Mouse (Mus musculus) forebrain, embryonic 15.5 days (tissue): ENCODE measurements around the gene Osbpl8. TPM values are rescaled to one million over a fixed set of nuclear protein-coding genes. Genes with fewer than 3 reads are reported as not detected.
"Not testable (repeated sequence)": the region's sequence is repeated elsewhere in the genome, so short reads cannot be mapped to it uniquely, and the experiment has no call there.

Source experiments
- ATAC-seq: fragments of 200-750 bp; cut with Nextera tagmentation; replicated peaks from 2 replicates; pipeline ENCODE4 v1.8.0; 2017; ENCODE audit warnings: mild to moderate bottlenecking, moderate TSS enrichment, moderate library complexity
- H3K27ac ChIP-seq: fragments of 300-500 bp; sonication (generic); replicated peaks from 2 replicates; pipeline ENCODE4 v1.5.1; 2015; ENCODE audit warnings: mild to moderate bottlenecking, inconsistent platforms
- H3K27me3 ChIP-seq: fragments of 300-500 bp; sonication (generic); 2 replicates; pipeline ENCODE4 v1.6.1; 2015; ENCODE audit warnings: inconsistent platforms
- H3K36me3 ChIP-seq: fragments of 300-500 bp; sonication (generic); 2 replicates; pipeline ENCODE4 v1.6.1; 2015; ENCODE audit warnings: mild to moderate bottlenecking, inconsistent platforms
- H3K4me1 ChIP-seq: fragments of 300-500 bp; sonication (generic); 2 replicates; pipeline ENCODE4 v1.6.1; 2015; ENCODE audit warnings: inconsistent platforms
- H3K4me2 ChIP-seq: fragments of 300-500 bp; sonication (generic); replicated peaks from 2 replicates; pipeline ENCODE4 v1.6.1; 2015; ENCODE audit warnings: mild to moderate bottlenecking, inconsistent platforms
- H3K4me3 ChIP-seq: fragments of 300-500 bp; sonication (generic); 2 replicates; pipeline ENCODE4 v1.5.1; 2015; ENCODE audit warnings: mild to moderate bottlenecking, inconsistent platforms
- H3K9ac ChIP-seq: fragments of 300-500 bp; sonication (generic); replicated peaks from 2 replicates; pipeline ENCODE4 v1.6.1; 2015; ENCODE audit warnings: mild to moderate bottlenecking, inconsistent platforms
- H3K9me3 ChIP-seq: fragments of 300-500 bp; sonication (generic); 2 replicates; pipeline ENCODE4 v1.6.1; 2016; ENCODE audit warnings: inconsistent platforms
- WGBS: fragments of 180-500 bp; shearing (Covaris S2); methylation state at CpG from one replicate; pipeline ENCODE4 v1.1.7; 2015; ENCODE audit warnings: mixed read lengths; 5-methylcytosine and 5-hydroxymethylcytosine counted together
- polyA plus RNA-seq: library from polyadenylated mRNA; unstranded; fragments of >200 nt; fragmentation: Nextera tagmentation; extraction: Ambion mirVana; gene quantifications from 2 replicates; pipeline ENCODE4 v1.2.1, GENCODE M21; 2015

Osbpl8 gene
- polyA plus RNA-seq, 1 experiment from 2014 or later, result 23.8 TPM

DNA sequence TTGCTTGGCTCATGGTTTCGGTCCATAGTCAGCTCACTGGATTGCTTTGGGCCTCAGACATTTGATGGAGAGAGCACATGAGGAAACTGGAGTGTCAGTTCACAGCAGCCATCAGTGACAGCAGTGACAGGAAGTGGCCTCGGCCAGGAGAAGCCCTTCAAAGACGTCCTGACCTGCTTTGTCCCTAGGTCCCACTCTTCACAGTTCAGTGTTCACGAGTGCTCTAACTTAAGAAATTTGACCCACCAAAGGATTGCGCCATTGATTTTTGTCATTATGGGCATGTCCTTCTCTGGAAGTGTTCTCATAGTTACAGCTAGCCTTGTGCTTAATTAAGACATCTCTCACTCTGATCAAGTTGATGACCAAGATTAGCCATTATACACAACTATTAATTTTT is 34.2 kb downstream of the Osbpl8 start:
- not testable (repeated sequence) for H3K4me2 ChIP-seq, ATAC-seq, H3K9ac ChIP-seq, H3K4me1 ChIP-seq, H3K27me3 ChIP-seq, H3K9me3 ChIP-seq, H3K4me3 ChIP-seq, H3K36me3 ChIP-seq, H3K27ac ChIP-seq
- 84% methylated on average over 5 of the region's 5 CpGs for WGBS

DNA sequence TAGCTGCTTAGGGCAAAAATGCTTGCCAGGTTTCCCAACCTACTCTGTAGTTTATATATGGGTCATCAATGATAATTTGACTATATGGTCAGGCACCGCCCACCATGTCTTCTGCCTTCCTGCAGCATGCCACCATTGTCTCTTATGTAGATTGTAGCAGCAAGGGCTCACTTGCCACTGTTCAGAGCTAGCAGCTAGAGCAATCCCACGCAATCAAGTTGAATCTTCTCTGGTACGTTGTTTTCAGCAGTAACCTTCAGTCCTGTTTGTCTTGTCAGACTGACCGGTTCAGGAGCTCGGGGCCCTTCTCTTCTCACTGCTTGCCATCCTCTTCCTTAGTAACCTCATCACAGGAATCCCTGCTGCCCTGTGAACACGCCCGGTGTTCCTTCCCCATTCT is 36.6 kb downstream of the Osbpl8 start:
- no peaks in the 10 kb centered on the region for H3K27me3 ChIP-seq
- H3K9ac ChIP-seq, result no peak overlapping the region
- no peak overlapping the region for H3K4me2 ChIP-seq
- H3K9me3 ChIP-seq, result no peaks in the 10 kb centered on the region
- no peak for ATAC-seq
- WGBS, result 89% methylated on average over 7 of the region's 7 CpGs
- no peak overlapping the region for H3K4me3 ChIP-seq
- no peaks in the 10 kb centered on the region for H3K36me3 ChIP-seq
- no peak overlapping the region for H3K27ac ChIP-seq
- no peaks in the 10 kb centered on the region for H3K4me1 ChIP-seq

DNA sequence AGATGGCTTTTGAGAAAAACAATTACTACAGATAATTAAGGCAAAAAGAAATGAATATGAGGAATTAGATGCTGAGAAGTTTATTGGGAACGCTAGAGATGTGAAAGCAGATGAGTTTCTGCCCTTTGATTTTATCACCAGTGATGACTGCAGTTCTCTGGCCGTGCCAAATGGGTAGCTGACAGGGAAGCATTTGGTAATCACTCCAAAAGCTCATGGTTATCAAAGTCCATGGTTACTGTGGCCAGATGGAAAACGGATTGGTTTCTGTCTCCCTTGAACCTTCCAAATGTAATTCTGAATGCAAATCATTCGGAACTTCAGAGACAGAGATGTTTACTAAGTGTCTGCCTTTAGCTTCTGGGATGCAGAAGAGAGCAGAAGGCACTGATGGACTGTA is 37.1 kb downstream of the Osbpl8 start:
- WGBS, result 78% methylated on average over 4 of the region's 4 CpGs
- no peak overlapping the region for H3K4me2 ChIP-seq
- H3K9me3 ChIP-seq, result no peaks in the 10 kb centered on the region
- no peaks in the 10 kb centered on the region for H3K27me3 ChIP-seq
- H3K36me3 ChIP-seq, result no peaks in the 10 kb centered on the region
- no peak overlapping the region for H3K4me3 ChIP-seq
- no peak for ATAC-seq
- H3K4me1 ChIP-seq, result no peaks in the 10 kb centered on the region
- H3K27ac ChIP-seq, result no peak overlapping the region
- no peak overlapping the region for H3K9ac ChIP-seq

DNA sequence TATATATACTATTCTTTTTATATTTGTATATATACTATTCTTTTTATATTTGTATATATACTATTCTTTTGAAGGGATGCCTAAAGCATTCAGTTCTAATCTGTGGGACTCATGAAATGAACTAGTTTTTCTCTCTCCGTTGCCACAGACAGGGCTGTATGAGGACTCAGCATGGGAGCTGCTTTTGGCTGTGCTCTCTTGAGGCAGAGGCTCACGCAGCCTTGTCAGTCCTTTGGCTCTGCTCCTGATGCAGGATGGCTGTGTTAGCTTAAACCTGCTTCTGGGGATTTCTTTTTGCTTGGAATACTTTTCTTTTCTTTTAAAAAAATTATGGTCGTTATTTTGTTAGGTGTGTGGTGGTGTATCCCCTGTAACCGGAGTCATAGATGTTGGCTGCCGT is 39.5 kb downstream of the Osbpl8 start:
- no peak for ATAC-seq
- Histone ChIP-seq H3K4me1 (no peaks in the 10 kb centered on the region), H3K4me2 (no peak overlapping the region), H3K9ac (no peak overlapping the region), H3K4me3 (no peak overlapping the region), H3K27me3 (no peaks in the 10 kb centered on the region), H3K27ac (no peak overlapping the region), H3K9me3 (no peaks in the 10 kb centered on the region), H3K36me3 (no peaks in the 10 kb centered on the region)
- 69% methylated on average over 5 of the region's 5 CpGs for WGBS

DNA sequence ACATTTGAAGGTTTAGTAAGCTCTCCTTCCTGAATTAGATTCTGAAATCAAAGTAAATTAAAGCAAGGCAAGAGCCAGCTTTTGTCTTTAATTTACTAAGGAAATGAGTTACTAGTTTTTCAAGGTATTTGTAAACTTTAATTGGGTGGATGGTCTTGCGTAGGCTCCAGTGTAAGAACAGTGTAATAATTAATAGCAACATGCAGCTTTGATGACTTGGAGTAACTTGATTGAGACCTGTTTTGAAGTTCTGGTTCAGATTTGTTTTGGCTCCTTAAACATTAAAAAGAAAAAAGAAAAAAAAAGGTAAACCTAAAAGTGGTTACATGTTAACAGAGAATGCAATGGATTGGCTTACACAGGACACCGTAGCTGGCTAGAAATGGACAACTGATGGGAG is 40.9 kb downstream of the Osbpl8 start:
- H3K4me3 ChIP-seq, result no peak overlapping the region
- ATAC-seq, result no peak
- H3K4me1 ChIP-seq, result no peaks in the 10 kb centered on the region
- WGBS, result 88% methylated on average over 2 of the region's 2 CpGs
- H3K9ac ChIP-seq, result no peak overlapping the region
- no peaks in the 10 kb centered on the region for H3K9me3 ChIP-seq
- H3K4me2 ChIP-seq, result no peak overlapping the region
- H3K27ac ChIP-seq, result no peak overlapping the region
- H3K27me3 ChIP-seq, result no peaks in the 10 kb centered on the region
- no peaks in the 10 kb centered on the region for H3K36me3 ChIP-seq

DNA sequence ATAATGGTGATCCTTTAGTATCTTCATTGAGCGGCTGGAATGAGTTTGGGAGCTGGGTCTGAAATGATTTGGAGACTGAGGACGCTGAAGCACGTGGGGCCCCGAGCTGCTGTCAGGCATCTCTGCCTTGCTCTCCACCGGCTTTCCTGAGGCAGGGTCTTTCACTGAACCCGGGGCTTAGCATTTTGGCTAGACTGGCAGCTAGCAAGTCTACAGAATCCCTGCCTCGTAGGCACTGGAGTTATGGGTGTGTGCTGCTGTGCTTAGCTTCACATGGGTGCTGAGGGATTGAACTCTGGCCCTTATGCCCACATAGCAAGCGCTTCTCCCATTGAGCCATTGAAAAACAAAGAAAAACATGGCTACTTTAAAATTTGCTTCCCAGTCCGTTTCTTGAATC is 42.8 kb downstream of the Osbpl8 start:
- WGBS, result 70% methylated on average over 9 of the region's 9 CpGs
- Histone ChIP-seq H3K36me3 (no peaks in the 10 kb centered on the region), H3K9me3 (no peaks in the 10 kb centered on the region), H3K4me3 (no peak overlapping the region), H3K9ac (no peak overlapping the region), H3K27me3 (no peaks in the 10 kb centered on the region), H3K4me1 (no peaks in the 10 kb centered on the region), H3K4me2 (no peak overlapping the region), H3K27ac (no peak overlapping the region)
- no peak for ATAC-seq

DNA sequence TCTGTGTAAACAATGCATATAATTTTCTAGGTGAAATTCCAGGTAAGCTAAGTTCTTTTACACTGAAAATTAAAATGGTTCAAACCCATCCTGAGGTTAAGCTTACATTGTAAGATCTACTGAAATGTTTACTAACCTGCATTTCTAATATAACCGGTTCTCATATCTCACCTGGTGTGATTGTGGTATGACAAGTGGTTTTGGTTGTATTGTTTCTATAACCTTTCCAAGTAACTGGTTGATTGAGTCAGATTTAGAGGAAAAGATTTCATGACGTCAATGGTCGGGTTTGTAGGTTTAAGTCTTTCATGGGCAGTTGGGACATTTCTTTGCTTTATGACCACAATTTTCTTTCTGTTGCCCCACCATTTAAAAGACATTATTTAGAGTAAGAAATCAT is 49.5 kb downstream of the Osbpl8 start:
- Histone ChIP-seq H3K4me3 (no peak overlapping the region), H3K9ac (no peak overlapping the region), H3K36me3 (no peaks in the 10 kb centered on the region), H3K27ac (no peak overlapping the region), H3K9me3 (no peaks in the 10 kb centered on the region), H3K27me3 (no peaks in the 10 kb centered on the region), H3K4me1 (no peaks in the 10 kb centered on the region), H3K4me2 (no peak overlapping the region)
- 97% methylated on average over 3 of the region's 3 CpGs for WGBS
- ATAC-seq, result no peak

DNA sequence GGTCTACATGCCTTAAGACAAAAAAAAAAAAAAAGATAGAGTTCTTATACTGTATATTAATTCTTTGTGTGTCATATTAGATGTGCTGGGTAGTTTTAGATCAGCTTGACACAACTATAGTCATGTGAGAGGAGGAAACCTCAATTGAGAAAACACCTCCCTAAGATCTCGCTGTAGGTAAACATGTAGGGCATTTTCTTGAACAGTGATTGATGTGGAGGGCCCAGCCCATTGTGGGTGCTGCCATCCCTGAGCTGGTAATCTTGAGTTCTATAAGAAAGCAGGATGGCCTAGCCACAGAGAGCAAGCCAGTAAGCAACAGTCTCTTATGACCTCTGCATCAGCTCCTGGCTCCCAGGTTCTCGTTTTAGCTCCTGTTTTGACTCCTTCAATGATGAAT is 50.1 kb downstream of the Osbpl8 start:
- no peak overlapping the region for H3K4me3 ChIP-seq
- no peak overlapping the region for H3K9ac ChIP-seq
- no peaks in the 10 kb centered on the region for H3K36me3 ChIP-seq
- H3K9me3 ChIP-seq, result no peaks in the 10 kb centered on the region
- H3K4me2 ChIP-seq, result no peak overlapping the region
- H3K4me1 ChIP-seq, result no peaks in the 10 kb centered on the region
- H3K27me3 ChIP-seq, result no peaks in the 10 kb centered on the region
- no peak overlapping the region for H3K27ac ChIP-seq
- no peak for ATAC-seq
- 84% methylated on average over 2 of the region's 2 CpGs for WGBS

DNA sequence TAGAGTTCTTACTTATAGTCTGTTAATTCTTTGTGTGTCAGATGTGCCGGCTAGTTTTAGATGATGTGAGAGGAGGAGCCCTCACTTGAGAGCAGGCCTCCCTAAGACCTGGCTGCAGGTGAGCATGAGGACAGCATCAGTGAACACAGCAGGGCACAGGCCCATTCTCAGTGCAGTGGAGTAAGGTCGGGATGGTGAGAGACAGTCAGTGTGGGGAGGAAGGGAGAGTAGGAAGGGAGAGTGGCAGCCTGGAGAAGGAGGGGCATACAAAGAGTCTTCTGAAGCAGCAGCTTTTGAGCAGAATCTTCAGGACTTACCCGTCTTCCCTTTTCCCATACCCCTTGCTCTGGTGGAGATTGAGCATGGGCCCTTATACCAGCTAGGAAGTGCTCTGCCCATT is 51.0 kb downstream of the Osbpl8 start:
- Histone ChIP-seq H3K9ac (no peak overlapping the region), H3K27me3 (no peaks in the 10 kb centered on the region), H3K36me3 (no peaks in the 10 kb centered on the region), H3K9me3 (no peaks in the 10 kb centered on the region), H3K4me1 (no peaks in the 10 kb centered on the region), H3K4me3 (no peak overlapping the region), H3K4me2 (no peak overlapping the region), H3K27ac (no peak overlapping the region)
- 74% methylated on average over 3 of the region's 3 CpGs for WGBS
- no peak for ATAC-seq

DNA sequence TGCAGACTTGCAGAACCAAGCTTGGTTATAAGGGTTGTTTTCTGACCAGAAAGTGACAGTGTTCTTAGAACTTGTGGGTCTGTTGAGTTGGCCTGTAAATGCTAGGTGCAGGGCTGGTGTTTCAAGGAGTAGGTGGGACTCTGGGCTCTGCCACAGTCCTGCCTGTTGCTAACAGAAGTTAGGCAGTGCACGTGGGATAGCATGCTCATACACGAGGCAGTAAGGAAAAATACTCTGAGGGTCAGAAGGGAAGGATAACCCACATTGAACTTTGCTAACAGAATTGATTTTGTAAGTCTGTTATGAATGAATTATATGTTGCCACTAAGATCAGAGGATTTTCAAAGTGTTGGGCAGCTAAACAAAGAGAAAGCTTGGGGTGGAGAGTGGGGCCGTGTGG is 51.6 kb downstream of the Osbpl8 start:
- H3K4me3 ChIP-seq, result no peak overlapping the region
- 85% methylated on average over 3 of the region's 3 CpGs for WGBS
- no peak overlapping the region for H3K9ac ChIP-seq
- H3K9me3 ChIP-seq, result no peaks in the 10 kb centered on the region
- no peaks in the 10 kb centered on the region for H3K4me1 ChIP-seq
- no peak overlapping the region for H3K4me2 ChIP-seq
- H3K36me3 ChIP-seq, result no peaks in the 10 kb centered on the region
- H3K27me3 ChIP-seq, result no peaks in the 10 kb centered on the region
- H3K27ac ChIP-seq, result no peak overlapping the region
- no peak for ATAC-seq

DNA sequence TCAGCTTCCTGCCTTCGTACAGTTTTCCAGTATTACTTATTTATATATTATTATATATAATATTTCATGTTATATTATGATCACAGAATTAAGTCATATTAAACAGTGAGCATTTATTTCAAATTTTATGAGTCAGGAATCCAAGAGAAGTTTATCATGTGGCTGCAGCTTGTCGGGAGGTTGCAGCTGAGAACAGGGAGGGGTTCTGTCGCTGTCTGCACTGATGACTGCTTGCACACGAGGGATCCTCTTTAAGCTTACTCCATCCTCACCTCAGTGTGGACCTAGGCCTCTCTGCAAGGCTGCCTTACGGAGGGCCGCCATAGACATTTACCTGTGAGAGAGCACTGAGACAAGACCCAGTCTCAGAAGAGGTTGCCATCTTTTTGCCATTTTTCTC is 58.0 kb downstream of the Osbpl8 start:
- no peaks in the 10 kb centered on the region for H3K27me3 ChIP-seq
- ATAC-seq, result no peak
- H3K4me3 ChIP-seq, result no peak overlapping the region
- H3K9ac ChIP-seq, result no peak overlapping the region
- no peak overlapping the region for H3K4me2 ChIP-seq
- no peaks in the 10 kb centered on the region for H3K36me3 ChIP-seq
- 75% methylated on average over 6 of the region's 6 CpGs for WGBS
- H3K27ac ChIP-seq, result no peak overlapping the region
- peaks cover 5% of the 10 kb centered on the region; the same call in 1 of the 2 replicates for H3K4me1 ChIP-seq
- no peaks in the 10 kb centered on the region for H3K9me3 ChIP-seq

DNA sequence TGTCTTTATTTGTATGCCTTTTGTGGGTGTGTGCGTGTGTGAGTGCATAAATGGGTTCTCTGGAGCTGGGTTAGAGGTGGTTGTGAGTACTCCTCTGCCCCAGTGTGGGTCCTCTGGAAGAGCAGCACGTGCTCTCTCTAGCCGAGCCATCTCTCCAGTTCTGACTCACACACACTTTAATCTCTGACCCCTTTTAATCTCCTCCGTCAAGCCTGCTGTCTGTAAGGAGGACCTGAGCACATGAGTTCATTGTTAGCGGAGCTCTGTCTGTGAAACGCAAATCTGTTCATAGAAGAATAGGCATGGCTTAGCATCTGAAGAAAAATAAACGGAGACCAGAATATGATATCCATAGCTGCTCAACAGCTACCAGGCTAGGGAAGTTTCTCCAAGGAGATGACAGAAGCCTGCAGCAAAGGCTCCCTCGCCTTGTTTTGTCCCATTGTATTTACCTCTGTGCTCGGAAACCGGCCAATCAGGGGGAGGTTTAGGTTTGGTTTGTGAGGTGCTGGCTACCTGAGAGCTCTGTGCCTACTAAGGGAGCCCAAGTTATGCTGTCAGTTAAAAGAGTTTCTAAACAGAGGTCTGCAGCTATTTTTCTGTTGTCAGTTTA is 58.8 kb downstream of the Osbpl8 start:
- H3K9ac ChIP-seq, result no peak overlapping the region
- no peak overlapping the region for H3K27ac ChIP-seq
- no peaks in the 10 kb centered on the region for H3K9me3 ChIP-seq
- H3K4me1 ChIP-seq, result peaks cover 5% of the 10 kb centered on the region; the same call in 1 of the 2 replicates
- no peaks in the 10 kb centered on the region for H3K36me3 ChIP-seq
- no peaks in the 10 kb centered on the region for H3K27me3 ChIP-seq
- no peak overlapping the region for H3K4me3 ChIP-seq
- no peak overlapping the region for H3K4me2 ChIP-seq
- no peak; the same call in 1 of the 2 replicates for ATAC-seq
- 25% methylated on average over 10 of the region's 10 CpGs for WGBS

DNA sequence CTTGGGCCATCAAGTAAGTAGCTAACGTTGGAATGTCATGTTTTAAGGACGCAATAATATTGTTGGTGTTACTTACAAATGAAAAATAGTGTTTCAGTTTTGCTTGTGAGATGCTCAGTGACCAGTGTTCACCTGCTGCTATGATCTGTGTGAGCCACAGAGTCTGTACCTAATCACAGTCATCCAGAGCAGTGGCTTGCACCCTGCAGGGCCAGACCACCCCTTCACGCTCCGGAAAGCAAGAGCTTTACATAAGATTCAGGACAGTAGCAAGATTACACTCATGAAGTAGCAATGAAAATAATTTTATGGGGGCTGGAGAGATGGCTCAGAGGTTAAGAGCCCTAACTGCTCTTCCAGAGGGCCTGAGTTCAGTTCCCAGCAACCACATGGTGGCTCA is 60.1 kb downstream of the Osbpl8 start:
- 90% methylated on average over 4 of the region's 4 CpGs for WGBS
- H3K4me2 ChIP-seq, result no peak overlapping the region
- H3K9ac ChIP-seq, result no peak overlapping the region
- no peak overlapping the region for H3K4me3 ChIP-seq
- no peak for ATAC-seq
- H3K4me1 ChIP-seq, result peaks cover 5% of the 10 kb centered on the region; the same call in 1 of the 2 replicates
- H3K27ac ChIP-seq, result no peak overlapping the region
- no peaks in the 10 kb centered on the region for H3K9me3 ChIP-seq
- no peaks in the 10 kb centered on the region for H3K36me3 ChIP-seq
- no peaks in the 10 kb centered on the region for H3K27me3 ChIP-seq
